Mouse (Mus musculus) kidney, postnatal 0 days (tissue): ENCODE measurements around the gene Cbr1. TPM values are rescaled to one million over a fixed set of nuclear protein-coding genes. Genes with fewer than 3 reads are reported as not detected.

ENCODE experiments used
- ATAC-seq: fragments of 200-750 bp; cut with Nextera tagmentation; replicated peaks from 2 replicates; pipeline ENCODE4 v1.8.0; 2017; ENCODE audit warnings: low read depth, moderate number of reproducible peaks, moderate TSS enrichment, moderate library complexity; ENCODE audit not compliant: low FRiP score
- DNase-seq: peaks from one replicate; pipeline ENCODE4 v3.0.0-alpha.2; 2016; ENCODE audit warnings: low spot score
- H3K27ac ChIP-seq: fragments of 300-500 bp; sonication (generic); 2 replicates; pipeline ENCODE4 v1.5.1; 2014; ENCODE audit warnings: mild to moderate bottlenecking
- H3K27me3 ChIP-seq: fragments of 300-500 bp; sonication (generic); 2 replicates; pipeline ENCODE4 v1.6.1; 2014; ENCODE audit warnings: low read length, mixed read lengths; ENCODE audit not compliant: insufficient read depth
- H3K36me3 ChIP-seq: fragments of 300-500 bp; sonication (generic); 2 replicates; pipeline ENCODE4 v1.6.1; 2014; ENCODE audit warnings: low read length, mixed read lengths; ENCODE audit not compliant: insufficient read depth
- H3K4me1 ChIP-seq: fragments of 300-500 bp; sonication (generic); replicated peaks from 2 replicates; pipeline ENCODE4 v1.6.1; 2014; ENCODE audit warnings: antibody characterized with exemption, low read length, mixed read lengths; ENCODE audit not compliant: insufficient read depth
- H3K4me2 ChIP-seq: fragments of 300-500 bp; sonication (generic); 2 replicates; pipeline ENCODE4 v1.6.1; 2014; ENCODE audit warnings: mild to moderate bottlenecking, low read length, moderate library complexity, mixed read lengths
- H3K4me3 ChIP-seq: fragments of 300-500 bp; sonication (generic); replicated peaks from 2 replicates; pipeline ENCODE4 v1.5.1; 2014; ENCODE audit warnings: low read depth, low read length
- H3K9ac ChIP-seq: fragments of 300-500 bp; sonication (generic); 2 replicates; pipeline ENCODE4 v1.6.1; 2014; ENCODE audit warnings: low read depth, low read length
- H3K9me3 ChIP-seq: fragments of 300-500 bp; sonication (generic); replicated peaks from 2 replicates; pipeline ENCODE4 v1.6.1; 2016; ENCODE audit warnings: low read length, inconsistent platforms, mixed read lengths
- CTCF ChIP-seq: IDR thresholded peaks from 2 replicates; pipeline ENCODE4 v1.5.1; 2016; ENCODE audit warnings: antibody characterized with exemption, low read depth, mild to moderate bottlenecking, moderate library complexity
- WGBS: fragments of 180-500 bp; shearing (Covaris S2); extraction: QIAGEN DNeasy Blood & Tissue Kit; methylation state at CpG from one replicate; pipeline ENCODE4 v1.1.7; 2014; 5-methylcytosine and 5-hydroxymethylcytosine counted together
- polyA plus RNA-seq: library from polyadenylated mRNA; unstranded; fragments of >200 nt; fragmentation: Nextera tagmentation; extraction: Ambion mirVana; gene quantifications from 2 replicates; pipeline ENCODE4 v1.2.1, GENCODE M21; 2015

The Cbr1 gene
- polyA plus RNA-seq, 1 experiment from 2014 or later, result 299 TPM

DNA sequence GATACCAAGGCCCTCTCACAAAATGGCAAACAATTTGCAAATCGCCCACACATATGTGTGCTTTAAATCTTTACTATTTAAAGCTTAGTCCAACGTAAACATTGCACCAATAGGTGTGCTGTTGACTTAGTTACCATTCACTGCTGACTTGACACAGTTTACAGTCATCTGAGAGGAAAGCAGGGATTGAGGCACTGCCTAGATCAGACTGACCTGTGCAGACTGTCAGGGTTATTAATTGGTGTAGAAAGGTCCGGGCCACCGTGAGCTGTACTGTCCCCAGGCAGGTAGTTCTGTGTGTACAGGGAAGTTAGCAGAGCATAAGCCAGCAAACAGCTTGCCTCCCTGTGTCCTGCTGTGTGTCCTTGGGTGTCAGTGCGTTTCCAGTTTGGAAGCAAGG, 30.1 kb upstream of the Cbr1 start:
- Histone ChIP-seq H3K4me3 (no peak overlapping the region), H3K9me3 (no peaks in the 10 kb centered on the region), H3K27ac (no peak overlapping the region), H3K9ac (no peak overlapping the region), H3K4me1 (0 out of 2 replicates have a peak, but pooled peaks cover 5% of the 10 kb centered on the region), H3K27me3 (no peaks in the 10 kb centered on the region), H3K36me3 (no peaks in the 10 kb centered on the region), H3K4me2 (no peak overlapping the region)
- DNase-seq, result no peak
- no peak for TF ChIP-seq CTCF
- 66% methylated on average over 5 of the region's 5 CpGs for WGBS
- no peak for ATAC-seq

DNA sequence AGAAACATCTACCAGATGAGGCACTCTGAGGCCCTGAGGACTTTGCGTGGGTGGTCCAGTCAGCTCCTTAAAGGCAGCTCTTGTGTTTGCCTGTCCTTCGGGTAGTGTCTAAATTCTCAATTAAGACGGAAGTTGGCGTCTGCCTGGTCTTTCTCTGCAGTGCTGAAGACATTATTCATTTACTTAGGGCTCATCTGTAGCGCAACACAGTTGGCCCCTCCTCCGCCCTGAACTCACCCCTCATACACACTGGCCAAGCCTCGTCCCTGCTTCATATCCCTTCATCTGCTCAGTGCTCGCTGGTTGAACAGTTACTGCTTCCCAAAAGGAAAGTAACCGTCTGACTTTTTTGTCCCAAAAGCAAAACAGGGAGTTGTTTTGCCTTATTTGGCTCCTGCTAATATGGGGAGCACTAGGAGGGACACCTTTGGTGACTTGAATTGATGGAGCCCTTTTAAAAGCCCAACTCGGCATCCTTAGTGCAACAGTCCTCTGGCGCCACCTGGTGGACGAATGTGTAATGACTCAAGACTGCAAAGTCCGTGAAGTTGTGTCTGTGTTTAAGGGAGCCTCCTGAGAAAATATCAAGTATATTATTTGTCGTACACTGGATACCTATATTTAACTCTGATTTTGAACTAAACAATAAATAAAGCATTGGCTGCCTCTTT, 29.1 kb upstream of the Cbr1 start:
- Histone ChIP-seq H3K4me2 (no peak overlapping the region), H3K36me3 (no peaks in the 10 kb centered on the region)

DNA sequence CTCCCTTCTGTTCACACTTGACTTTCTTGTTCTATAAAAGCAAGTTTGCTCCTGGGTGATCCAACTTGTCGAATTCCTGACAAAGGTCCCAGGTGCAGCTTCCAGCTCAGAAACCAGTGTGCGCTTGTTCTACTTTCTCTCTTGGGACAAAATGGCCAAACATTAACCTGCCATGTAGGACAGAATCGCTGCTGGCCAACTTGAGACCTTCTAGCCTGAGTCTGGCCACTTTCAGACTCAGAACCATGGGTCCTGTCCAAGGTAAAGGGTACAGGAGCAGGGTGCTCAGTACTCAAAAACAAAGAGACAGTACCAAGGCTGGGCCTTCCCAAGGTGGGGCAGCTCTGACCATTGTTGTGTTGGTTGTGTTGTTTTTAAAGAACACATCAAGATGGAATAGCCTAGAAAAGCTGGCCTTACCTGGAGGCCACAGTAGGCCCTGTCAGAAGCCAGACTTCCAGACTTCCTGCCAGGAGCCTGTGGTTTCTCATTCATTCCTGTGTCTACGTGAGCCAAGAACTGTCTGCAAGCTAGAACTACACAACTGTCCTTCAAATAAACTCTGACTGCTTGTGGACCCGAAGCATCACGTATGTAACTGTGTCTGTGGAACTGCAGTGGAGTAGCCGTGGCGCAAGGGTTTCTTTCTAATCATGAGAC, 27.2 kb upstream of the Cbr1 start:
- ATAC-seq (no peak), DNase-seq (no peak)
- H3K27ac ChIP-seq, result no peak overlapping the region
- H3K9ac ChIP-seq, result no peak overlapping the region
- H3K4me3 ChIP-seq, result no peak overlapping the region
- 82% methylated on average over 8 of the region's 8 CpGs for WGBS
- H3K4me1 ChIP-seq, result 0 out of 2 replicates have a peak, but pooled peaks cover 5% of the 10 kb centered on the region
- no peaks in the 10 kb centered on the region for H3K9me3 ChIP-seq
- H3K36me3 ChIP-seq, result no peaks in the 10 kb centered on the region
- no peak overlapping the region for H3K4me2 ChIP-seq
- TF ChIP-seq CTCF, result no peak
- no peaks in the 10 kb centered on the region for H3K27me3 ChIP-seq

More for the DNA sequence above, 29.1 kb upstream of the Cbr1 start:
- Histone ChIP-seq H3K9ac (no peak overlapping the region), H3K27me3 (no peaks in the 10 kb centered on the region), H3K27ac (no peak overlapping the region), H3K4me1 (0 out of 2 replicates have a peak, but pooled peaks cover 5% of the 10 kb centered on the region), H3K4me3 (no peak overlapping the region), H3K9me3 (no peaks in the 10 kb centered on the region)
- no peak for ATAC-seq
- peak; percentile 99 for TF ChIP-seq CTCF
- 28% methylated on average over 14 of the region's 14 CpGs for WGBS
- peak; percentile 88 for DNase-seq

DNA sequence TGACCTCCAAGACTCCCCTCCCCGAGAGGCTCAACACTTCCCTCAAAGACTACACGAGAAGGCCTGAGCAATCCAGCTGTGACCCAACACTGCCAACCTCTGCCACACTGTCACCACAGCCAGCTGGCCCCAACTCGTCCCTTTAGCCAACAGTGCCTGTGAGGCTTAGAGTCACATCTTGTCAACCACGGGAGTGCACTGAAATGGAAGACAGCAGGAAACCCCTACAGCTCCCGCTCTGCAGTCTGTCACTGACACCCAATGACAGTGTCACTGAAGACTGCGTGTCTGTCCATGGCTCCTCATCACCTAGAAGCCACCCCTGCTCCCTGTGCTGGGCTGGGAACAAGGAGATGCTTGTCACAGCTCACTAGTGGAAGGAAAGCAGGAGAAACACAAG, 24.5 kb upstream of the Cbr1 start:
- DNase-seq, result no peak
- no peaks in the 10 kb centered on the region for H3K9me3 ChIP-seq
- H3K4me3 ChIP-seq, result no peak overlapping the region
- no peak overlapping the region for H3K4me2 ChIP-seq
- H3K36me3 ChIP-seq, result 0 out of 2 replicates have a peak, but pooled peaks cover 6% of the 10 kb centered on the region
- no peak for ATAC-seq
- H3K27ac ChIP-seq, result no peak overlapping the region
- WGBS, result 51% methylated on average over 6 of the region's 6 CpGs
- no peaks in the 10 kb centered on the region for H3K27me3 ChIP-seq
- no peak for TF ChIP-seq CTCF
- H3K9ac ChIP-seq, result no peak overlapping the region
- no peaks in the 10 kb centered on the region for H3K4me1 ChIP-seq

DNA sequence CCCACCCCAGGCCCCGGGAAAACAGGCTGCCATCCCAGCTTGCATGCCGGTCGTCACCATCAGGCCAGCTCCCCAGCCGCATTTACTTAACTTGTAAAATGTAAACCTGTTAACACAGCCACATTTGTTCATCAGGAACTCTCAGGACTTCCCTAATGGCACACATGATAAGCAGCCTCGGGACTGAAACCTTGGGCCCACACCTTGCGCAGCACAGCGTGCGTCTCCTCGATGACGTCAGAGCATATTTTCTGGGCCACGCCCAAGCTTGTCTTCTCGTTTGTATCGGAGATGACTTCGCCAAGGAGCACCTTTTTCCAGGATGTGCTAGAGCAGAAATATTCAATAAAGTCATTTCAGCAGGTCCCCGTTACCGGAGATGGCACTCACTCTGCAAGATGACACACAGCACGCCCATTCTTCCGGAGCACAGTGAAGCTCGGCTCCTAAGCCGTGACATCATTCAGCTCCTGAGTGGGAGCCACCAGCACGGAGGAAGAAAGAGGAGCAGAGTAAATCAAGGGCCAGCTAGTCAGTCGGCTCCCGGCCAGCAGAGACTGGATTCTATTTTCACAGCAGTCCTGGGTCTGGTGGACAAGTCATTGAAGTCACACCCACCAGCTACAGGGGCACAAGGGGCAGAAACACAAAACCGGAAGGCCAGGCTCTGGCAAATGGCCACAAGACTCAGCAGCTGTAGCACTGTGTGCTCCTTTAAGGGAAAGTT, 20.5 kb upstream of the Cbr1 start:
- DNase-seq (peak; percentile 37), ATAC-seq (no peak)
- Histone ChIP-seq H3K4me2 (no peak overlapping the region), H3K9ac (no peak overlapping the region), H3K27me3 (no peaks in the 10 kb centered on the region), H3K4me1 (no peaks in the 10 kb centered on the region), H3K4me3 (no peak overlapping the region), H3K9me3 (no peaks in the 10 kb centered on the region), H3K36me3 (peaks cover 9% of the 10 kb centered on the region; the same call in 1 of the 2 replicates), H3K27ac (no peak overlapping the region)
- WGBS, result 71% methylated on average over 24 of the region's 24 CpGs
- no peak for TF ChIP-seq CTCF

DNA sequence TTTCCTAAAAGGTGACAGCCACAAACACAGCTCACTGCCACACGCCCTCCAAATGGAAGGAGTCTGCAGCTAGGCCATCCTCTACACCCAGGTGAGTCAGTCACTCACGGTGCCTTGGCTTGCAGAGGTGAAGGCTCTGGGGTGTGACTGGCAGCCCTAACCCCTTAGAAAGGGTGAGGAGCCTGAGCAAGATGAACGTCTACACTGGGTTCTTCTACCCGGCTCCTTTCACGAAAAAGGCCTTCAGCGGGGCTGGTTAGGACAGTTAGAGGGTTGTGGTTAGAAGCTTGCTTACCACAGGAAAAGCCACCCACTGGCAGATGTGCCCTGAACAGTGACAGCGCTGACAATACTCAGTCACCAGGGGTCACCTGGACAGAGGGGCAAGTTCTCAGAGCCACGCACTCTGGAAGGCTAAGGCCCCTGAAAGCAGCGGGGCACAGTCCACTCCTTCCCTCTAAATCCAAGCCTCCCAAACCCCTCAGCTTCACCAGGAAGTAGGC, 19.9 kb upstream of the Cbr1 start:
- WGBS, result 74% methylated on average over 9 of the region's 9 CpGs
- H3K4me1 ChIP-seq, result no peaks in the 10 kb centered on the region
- no peak overlapping the region for H3K4me2 ChIP-seq
- no peak overlapping the region for H3K4me3 ChIP-seq
- DNase-seq (no peak), ATAC-seq (no peak)
- H3K27me3 ChIP-seq, result no peaks in the 10 kb centered on the region
- H3K36me3 ChIP-seq, result peaks cover 9% of the 10 kb centered on the region; the same call in 1 of the 2 replicates
- TF ChIP-seq CTCF, result no peak
- H3K9me3 ChIP-seq, result no peaks in the 10 kb centered on the region
- H3K9ac ChIP-seq, result no peak overlapping the region
- H3K27ac ChIP-seq, result no peak overlapping the region
